Mouse (Mus musculus): ENCODE data around the gene T2. TPM values are rescaled to one million over a fixed set of nuclear protein-coding genes. Genes with fewer than 3 reads are reported as not detected.

T2 gene
- total RNA-seq, 2 experiments from 2014 or later: not detected

- Histone ChIP-seq H3K4me3 (peak overlapping the region; percentile 74), H3K27ac (no peak overlapping the region)
- TF ChIP-seq CTCF (IDR thresholded peaks at IDR 0.05): no peak
- DNase-seq: no peak
- intact Hi-C loops (cut with DNase I): no loop called here
These were observed 14.3 kb upstream of the T2 start for GRCm38 (mm10) chr17:8341360-8341963.

GRCm38 (mm10) chr17:8342706-8343105, 13.1 kb upstream of the T2 start:
- intact Hi-C loops (cut with DNase I): no loop called here
- no peak overlapping the region for H3K27ac ChIP-seq
- no peak overlapping the region for H3K4me3 ChIP-seq
- TF ChIP-seq CTCF (IDR thresholded peaks at IDR 0.05): no peak
- no peak for DNase-seq

GRCm38 (mm10) chr17:8343416-8343815, 12.4 kb upstream of the T2 start:
- Histone ChIP-seq H3K4me3 (no peak overlapping the region), H3K27ac (no peak overlapping the region)
- TF ChIP-seq CTCF (IDR thresholded peaks at IDR 0.05): no peak
- intact Hi-C loops (cut with DNase I): no loop called here
- DNase-seq: no peak

- intact Hi-C loops (cut with DNase I): no loop called here
- no peak for TF ChIP-seq CTCF (IDR thresholded peaks at IDR 0.05)
- Histone ChIP-seq H3K4me3 (no peak overlapping the region), H3K27ac (no peak overlapping the region)
- DNase-seq: no peak
These were observed 8.0 kb upstream of the T2 start for GRCm38 (mm10) chr17:8347765-8348285.

- intact Hi-C loops (cut with DNase I): no loop called here
- DNase-seq: peak; percentile 34
- Histone ChIP-seq H3K4me3 (no peak overlapping the region), H3K27ac (no peak overlapping the region)
- no peak for TF ChIP-seq CTCF (IDR thresholded peaks at IDR 0.05)
These were observed 6.9 kb upstream of the T2 start for GRCm38 (mm10) chr17:8348941-8349340.

- intact Hi-C loops (cut with DNase I): no loop called here
These were observed 4.7 kb upstream of the T2 start for GRCm38 (mm10) chr17:8351088-8351487.

GRCm38 (mm10) chr17:8357498-8357897, 1.7 kb downstream of the T2 start:
- intact Hi-C loops (cut with DNase I): no loop called here
- H3K27ac ChIP-seq: no peak overlapping the region
- no peak overlapping the region for H3K4me3 ChIP-seq
- no peak for TF ChIP-seq CTCF (IDR thresholded peaks at IDR 0.05)
- no peak for DNase-seq

More at GRCm38 (mm10) chr17:8351088-8351487, 4.7 kb upstream of the T2 start:
- TF ChIP-seq CTCF (IDR thresholded peaks at IDR 0.05): no peak
- Histone ChIP-seq H3K4me3 (no peak overlapping the region), H3K27ac (no peak overlapping the region)
- DNase-seq: no peak

- intact Hi-C loops (cut with DNase I): no loop called here
- no peak for DNase-seq
- TF ChIP-seq CTCF (IDR thresholded peaks at IDR 0.05): no peak
- Histone ChIP-seq H3K27ac (no peak overlapping the region), H3K4me3 (no peak overlapping the region)
These were observed 5.1 kb downstream of the T2 start for GRCm38 (mm10) chr17:8360876-8361275.

GRCm38 (mm10) chr17:8361281-8362103, 5.7 kb downstream of the T2 start:
- no peak for TF ChIP-seq CTCF (IDR thresholded peaks at IDR 0.05)
- Histone ChIP-seq H3K4me3 (no peak overlapping the region), H3K27ac (no peak overlapping the region)
- intact Hi-C loops (cut with DNase I): no loop called here
- no peak for DNase-seq

GRCm38 (mm10) chr17:8367514-8368480, 12.0 kb downstream of the T2 start:
- H3K27ac ChIP-seq: no peak overlapping the region
- H3K4me3 ChIP-seq: no peak overlapping the region
- intact Hi-C loops (cut with DNase I): no loop called here
- TF ChIP-seq CTCF (IDR thresholded peaks at IDR 0.05): no peak
- no peak for DNase-seq

GRCm38 (mm10) chr17:8368570-8368969, 12.8 kb downstream of the T2 start:
- H3K4me3 ChIP-seq: no peak overlapping the region
- H3K27ac ChIP-seq: no peak overlapping the region
- DNase-seq: no peak
- TF ChIP-seq CTCF (IDR thresholded peaks at IDR 0.05): no peak
- intact Hi-C loops (cut with DNase I): no loop called here

GRCm38 (mm10) chr17:8369171-8369570, 13.4 kb downstream of the T2 start:
- intact Hi-C loops (cut with DNase I): no loop called here
- no peak overlapping the region for H3K27ac ChIP-seq
- no peak for TF ChIP-seq CTCF (IDR thresholded peaks at IDR 0.05)
- no peak for DNase-seq
- H3K4me3 ChIP-seq: no peak overlapping the region
